Mouse (Mus musculus) small intestine, adult 2 months (tissue): Measurements from ENCODE around the gene Arrb1.

Experiments
- CTCF ChIP-seq: fragments of 200-500 bp; IDR thresholded peaks from 2 replicates; pipeline ENCODE4 v1.5.1; 2012; ENCODE audit warnings: low read depth, mild to moderate bottlenecking, control low read depth, inconsistent platforms, low read length, moderate library complexity, mixed read lengths; ENCODE audit not compliant: insufficient replicate concordance, insufficient read length; ENCODE audit errors: extremely low read depth
- POLR2A ChIP-seq: fragments of 200-500 bp; IDR thresholded peaks from 2 replicates; pipeline ENCODE4 v1.6.1; 2012; ENCODE audit warnings: low read depth, mild to moderate bottlenecking, control low read depth, inconsistent platforms, low read length, moderate library complexity

DNA sequence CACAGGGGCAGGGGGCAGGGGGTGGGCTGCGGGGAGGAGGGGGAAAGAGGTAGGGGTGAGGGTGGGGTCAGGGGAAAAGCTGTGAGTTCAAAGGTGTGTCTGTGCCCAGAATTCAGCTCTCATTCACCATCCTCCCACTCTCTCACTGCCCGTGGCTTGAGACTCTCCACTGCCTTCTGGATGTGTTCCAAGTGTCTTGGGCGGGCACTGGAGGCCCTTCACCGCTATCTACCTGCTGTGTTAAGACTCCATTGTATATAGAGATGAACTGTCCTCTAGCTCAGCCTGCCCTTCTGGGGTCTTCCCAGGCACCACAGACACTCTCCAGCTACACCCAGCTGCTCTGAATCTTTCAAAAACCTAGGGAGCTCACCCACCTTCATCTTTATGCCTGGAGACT lies 38.1 kb downstream of the Arrb1 start:
- TF ChIP-seq CTCF (no peak), POLR2A (no peak)
